Mouse (Mus musculus) olfactory bulb, adult 2 months (tissue): ENCODE measurements around the gene Ebi3.

Experiments
- CTCF ChIP-seq: fragments of 200-500 bp; IDR thresholded peaks from 2 replicates; pipeline ENCODE4 v1.5.1; 2012; ENCODE audit warnings: low read depth, mild to moderate bottlenecking, low read length, moderate library complexity; ENCODE audit not compliant: insufficient read depth
- POLR2A ChIP-seq: fragments of 200-500 bp; IDR thresholded peaks from 2 replicates; pipeline ENCODE4 v1.6.1; 2012; ENCODE audit warnings: mild to moderate bottlenecking, low read depth, low read length, moderate library complexity; ENCODE audit not compliant: insufficient read depth

GRCm38 (mm10) chr17:55964496-55964895 is 12.1 kb downstream of the Ebi3 start:
- no peak for TF ChIP-seq CTCF
- no peak for TF ChIP-seq POLR2A
